Mouse (Mus musculus) c-Kit-positive CD71-positive TER-119-negative erythroid progenitor cells, embryonic 14.5 days (primary cell): Measurements from ENCODE around the gene Atcay.
"Not testable (repeated sequence)": the region's sequence is repeated elsewhere in the genome, so short reads cannot be mapped to it uniquely, and the experiment has no call there.

Source experiments
- DNase-seq: peaks from one replicate; pipeline ENCODE4 v3.0.0-alpha.2; 2013; ENCODE audit warnings: low read depth

The Atcay gene

DNA sequence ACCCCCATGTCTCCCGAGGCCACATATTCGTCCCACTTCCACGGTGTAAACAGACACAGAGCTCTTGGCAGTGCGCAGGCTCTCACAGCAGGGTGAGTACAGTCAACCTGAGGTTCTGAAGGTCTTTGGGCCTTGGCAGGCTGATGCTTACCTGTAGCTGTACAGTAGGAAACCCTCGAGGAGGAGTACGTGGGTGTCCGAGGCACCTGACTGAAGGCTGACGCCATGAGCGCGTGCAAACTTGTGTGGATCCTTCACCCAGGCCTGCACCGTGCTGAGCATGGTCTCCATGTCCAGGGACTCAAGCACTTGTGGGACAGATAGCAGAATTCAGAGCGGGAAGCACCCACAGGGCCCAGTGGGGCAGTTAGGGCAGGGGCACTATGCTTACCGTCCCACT is 30.5 kb downstream of the Atcay start:
- DNase-seq = no peak

DNA sequence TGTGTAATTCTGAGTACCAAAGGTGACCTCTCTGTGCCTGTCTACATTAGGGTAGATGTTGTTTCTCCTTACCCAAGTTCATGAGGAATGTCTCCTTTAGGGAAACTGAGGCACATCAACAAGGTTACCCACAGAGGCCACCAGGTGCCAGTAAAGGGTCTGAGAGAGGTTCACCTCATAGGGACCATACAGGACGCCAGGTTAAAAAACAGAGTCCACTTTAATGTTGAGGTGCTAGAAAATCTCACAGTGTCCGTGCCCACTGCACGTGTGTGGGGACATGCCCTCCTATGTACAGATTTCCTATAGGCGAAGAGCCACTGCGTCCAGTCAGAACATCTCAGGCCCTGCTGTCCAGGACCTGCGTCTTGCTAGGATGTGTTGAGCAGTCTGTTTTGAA is 31.6 kb downstream of the Atcay start:
- no peak for DNase-seq

DNA sequence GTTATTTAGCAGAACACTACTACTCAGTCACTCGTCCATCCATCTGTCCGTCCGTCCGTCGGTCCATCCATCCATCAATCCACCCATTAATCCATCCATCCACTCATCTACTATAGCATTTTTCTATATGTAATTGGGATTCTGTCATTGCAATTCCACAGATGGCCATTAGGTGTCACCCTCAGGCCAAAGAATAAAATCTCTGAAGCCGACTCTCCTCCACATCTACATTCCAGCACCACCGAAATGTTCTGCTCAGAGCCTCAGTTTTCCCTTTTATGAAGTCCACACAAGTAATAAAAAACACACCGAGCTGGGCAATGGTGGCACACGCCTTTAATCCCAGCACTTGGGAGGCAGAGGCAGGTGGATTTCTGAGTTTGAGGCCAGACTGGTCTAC is 32.4 kb downstream of the Atcay start:
- DNase-seq = no peak

DNA sequence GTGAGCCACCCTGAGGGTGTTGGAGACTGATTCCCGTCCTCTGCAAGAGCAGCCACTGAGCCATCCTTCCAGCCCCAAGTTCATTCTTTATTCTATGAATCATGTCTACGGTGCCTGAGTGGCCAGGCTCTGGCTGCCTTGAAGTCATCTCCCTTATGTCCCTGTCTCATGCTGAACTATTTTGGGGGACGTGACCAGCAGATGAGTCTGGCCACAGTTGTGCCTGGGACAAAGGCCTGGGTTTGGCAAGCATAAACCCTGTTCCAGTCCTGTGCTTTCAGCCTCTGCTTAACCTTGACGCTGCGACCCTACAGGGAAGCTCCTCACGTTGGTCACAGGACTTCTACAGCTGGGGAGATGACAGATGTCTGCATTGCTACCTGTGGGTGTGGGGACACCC is 33.3 kb downstream of the Atcay start:
- no peak for DNase-seq

DNA sequence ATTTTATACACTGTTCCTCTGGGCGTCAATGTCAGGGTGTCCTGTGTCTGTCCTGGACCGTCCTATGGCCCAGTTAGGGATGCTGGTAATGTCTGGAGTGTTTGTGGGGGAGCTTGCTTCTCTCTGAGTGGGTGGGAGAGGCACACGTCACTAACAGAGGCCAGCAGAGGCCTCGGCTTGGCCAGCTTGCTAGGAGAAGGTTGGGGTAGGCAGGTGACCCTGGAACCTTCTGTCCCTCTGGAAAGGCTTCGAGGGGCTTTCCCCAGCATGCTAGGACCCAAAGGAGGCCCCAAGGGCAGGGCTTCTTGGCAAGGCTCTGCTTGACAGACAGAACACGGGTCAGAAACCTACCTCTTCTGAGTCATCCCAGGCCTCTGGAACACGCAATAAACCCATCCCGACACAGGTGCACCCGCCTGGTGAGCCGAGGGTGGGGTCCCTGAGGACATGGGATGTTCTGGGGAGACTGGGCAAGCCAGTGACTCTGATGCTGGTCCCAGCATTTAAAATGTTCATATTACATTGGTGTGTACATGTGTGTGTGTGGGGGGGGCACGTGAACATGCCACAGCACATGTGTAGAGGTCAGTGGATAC is 34.1 kb downstream of the Atcay start:
- DNase-seq = no peak

DNA sequence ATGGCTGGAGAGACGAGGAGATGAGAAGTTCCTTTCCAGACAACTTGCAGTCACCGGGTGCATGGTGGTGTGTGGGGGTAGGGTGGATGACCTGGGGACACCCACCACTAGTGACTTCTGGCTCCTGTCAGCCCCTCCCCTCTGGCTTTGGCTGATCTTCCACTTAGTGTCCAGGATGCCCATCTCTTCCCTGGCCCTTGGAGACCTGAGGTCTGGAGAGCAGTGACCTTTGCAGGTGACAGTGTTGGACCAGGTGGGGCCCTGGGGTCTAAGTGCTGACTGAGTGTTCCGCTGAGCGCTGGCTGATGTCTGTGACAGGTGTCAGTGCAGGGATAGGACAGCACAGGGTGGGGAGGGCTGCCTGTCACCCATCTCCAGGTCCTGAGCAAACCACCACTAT is 35.3 kb downstream of the Atcay start:
- DNase-seq = no peak

DNA sequence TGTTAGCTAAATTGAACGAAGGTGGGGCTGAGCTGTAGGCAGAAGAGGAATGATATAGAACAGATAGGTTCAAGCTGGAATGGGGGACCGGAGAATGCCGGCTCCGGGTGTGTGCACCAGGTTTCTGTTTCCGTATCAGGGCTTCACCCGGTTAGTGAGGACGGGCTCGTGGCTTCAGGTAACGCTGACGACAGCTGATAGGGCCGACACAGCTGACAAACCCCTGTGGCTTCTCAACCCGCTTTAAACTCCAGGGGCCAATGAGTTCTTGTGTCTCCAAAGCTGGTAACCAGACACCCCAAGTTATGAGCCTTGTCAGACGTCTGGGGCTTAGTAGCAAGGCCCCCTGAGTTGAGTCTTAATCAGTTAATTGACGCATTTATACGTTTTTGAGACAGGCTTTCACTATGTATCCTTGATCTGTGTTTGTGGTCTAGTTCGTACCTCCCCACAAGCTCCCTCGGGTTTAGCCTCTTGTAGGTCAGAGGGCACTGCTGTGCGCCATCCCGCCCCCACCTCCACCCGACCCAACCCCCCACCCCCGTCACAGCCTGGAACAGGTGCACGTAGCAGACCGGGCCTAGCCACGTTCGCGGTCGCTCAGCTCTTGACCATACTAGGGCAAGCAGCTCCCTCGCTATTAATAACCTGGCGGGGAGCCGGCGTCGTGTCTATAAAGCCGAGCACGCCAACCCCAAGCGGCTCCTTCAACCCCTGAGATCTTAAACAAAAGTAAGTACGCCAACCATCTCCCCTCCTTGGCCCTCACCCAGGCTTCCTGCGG is 36.5 kb downstream of the Atcay start:
- no peak for DNase-seq

DNA sequence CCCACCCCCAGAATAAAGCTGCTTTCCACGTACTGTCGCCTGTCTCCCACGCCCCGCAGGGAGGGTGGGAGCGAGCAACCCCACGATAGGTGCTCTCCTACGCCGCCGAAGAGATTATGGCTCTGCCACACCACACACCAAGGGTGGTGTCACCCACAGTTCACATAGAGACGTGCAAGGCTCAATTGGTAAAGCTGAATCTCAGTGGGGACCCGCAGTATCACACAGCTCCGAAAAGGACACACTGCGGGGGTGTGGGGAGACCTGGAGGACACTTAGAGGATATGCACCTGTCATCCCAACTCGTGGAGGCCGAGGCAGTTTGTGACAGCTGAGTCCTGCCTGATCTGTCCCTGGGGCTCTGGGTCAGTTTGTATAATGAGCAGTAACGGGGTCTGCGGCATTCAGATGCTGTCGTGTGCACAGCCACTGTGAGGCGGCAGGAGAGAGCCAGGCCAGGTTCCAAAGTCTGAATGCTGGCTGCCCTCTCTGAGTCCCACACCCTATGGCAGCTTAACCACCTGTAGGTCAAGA is 37.6 kb downstream of the Atcay start:
- no peak for DNase-seq

DNA sequence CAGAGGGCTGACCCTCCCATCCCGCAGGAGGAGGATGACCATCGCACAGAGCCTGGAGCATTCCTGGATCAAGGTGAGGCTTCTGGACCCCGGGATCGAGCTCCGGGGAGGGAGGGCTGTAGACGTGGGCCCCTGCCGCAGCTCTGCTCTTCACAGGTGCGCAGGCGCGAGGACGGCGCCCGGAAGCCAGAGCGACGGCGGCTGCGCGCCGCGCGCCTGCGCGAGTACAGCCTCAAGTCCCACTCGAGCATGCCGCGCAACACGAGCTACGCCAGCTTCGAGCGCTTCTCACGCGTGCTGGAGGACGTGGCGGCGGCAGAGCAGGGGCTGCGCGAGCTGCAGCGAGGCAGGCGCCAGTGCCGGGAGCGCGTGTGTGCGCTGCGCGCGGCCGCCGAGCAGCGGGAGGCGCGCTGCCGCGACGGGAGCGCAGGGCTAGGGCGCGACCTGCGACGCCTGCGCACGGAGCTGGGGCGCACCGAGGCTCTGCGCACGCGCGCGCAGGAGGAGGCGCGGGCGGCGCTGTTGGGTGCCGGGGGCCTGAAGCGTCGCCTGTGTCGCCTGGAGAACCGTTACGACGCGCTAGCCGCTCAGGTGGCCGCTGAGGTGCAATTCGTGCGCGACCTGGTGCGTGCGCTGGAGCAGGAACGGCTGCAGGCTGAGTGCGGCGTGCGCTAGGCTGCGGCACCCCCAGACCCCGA is 38.2 kb downstream of the Atcay start:
- DNase-seq = peak; percentile 75

DNA sequence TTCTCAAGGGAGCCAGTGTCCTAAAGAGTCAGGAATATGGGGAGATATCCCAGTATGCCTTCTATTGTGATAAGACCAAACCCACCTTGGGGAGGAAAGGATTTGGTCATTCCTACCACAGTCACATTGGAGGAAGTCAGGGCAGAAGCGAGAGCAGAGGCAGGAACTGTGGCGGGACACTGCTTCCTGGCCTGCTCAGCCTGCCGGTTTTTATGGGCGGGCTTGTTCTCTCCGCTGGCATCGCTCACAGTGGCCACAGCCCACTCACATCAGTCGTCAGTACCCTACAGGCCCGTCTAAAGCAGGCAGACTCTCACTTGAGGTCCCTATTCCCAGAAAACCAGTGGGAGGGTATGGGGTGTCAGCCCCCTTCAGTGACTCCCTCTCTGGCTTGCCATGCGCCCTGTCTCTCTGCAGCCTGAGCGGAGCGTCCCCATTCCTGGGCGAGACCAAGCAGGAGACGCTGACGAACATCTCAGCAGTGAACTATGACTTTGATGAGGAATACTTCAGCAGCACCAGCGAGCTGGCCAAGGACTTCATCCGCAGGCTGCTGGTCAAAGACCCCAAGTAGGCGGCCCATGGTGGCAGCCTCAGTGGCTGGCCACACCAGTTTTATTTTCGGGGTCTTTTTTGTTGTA is 39.2 kb downstream of the Atcay start:
- DNase-seq = no peak

DNA sequence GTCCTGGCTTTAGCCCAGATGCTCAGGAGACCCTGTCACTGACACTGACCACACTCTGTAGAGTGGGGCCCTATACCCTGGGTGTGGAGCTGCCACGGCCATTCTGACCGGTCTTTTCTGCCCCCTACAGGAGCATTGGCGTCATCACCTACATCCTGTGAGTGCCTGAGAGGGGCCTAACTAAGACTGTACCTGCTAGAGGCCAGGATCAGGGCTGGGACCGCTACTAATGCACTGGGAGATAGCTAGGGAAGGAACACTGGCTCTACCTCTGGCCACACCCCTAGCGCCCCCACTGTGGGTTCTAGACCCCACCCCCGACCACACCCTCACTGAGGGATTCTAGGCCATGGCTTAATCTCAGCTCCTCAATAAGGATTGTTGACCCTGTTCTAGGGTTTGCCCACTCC is 39.7 kb downstream of the Atcay start:
- no peak for DNase-seq

DNA sequence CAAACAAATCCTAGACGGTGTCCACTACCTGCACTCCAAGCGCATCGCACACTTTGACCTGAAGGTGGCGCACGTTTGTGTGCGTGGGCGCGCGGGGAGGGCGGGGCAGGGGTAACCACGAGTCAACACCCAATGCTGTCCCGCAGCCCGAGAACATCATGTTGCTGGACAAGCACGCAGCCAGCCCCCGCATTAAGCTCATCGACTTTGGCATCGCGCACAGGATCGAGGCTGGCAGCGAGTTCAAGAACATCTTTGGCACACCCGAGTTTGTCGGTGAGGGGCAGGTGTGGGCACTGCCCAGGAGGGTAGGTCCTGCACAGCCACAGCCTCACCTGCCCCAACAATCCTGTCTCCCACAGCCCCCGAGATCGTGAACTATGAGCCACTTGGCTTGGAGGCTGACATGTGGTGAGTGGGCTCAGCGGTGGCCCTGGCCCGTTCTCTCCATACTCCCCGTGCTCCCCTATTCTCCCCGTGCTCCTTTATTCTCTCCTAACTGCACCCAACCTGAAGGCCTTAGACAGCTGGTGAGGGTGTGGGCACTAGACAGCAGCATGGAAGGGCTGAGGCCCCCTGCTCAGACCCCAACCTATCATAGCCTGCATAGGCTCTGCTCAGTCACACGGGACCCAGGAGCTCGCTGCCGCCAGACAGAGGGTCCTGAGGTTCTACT is 40.3 kb downstream of the Atcay start:
- DNase-seq = no peak

DNA sequence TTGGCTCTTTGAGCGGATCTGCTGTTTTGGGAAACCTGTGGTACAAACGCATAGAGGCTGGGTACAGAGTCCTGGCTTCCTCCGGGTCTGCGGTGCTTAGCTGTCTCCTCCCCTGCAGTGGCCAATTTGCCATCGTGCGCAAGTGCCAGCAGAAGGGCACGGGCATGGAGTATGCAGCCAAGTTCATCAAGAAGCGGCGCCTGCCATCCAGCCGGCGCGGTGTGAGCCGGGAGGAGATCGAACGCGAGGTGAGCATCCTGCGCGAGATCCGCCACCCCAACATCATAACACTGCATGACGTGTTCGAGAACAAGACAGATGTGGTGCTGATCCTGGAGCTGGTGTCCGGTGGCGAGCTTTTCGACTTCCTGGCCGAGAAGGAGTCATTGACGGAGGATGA is 40.8 kb downstream of the Atcay start:
- no peak for DNase-seq

DNA sequence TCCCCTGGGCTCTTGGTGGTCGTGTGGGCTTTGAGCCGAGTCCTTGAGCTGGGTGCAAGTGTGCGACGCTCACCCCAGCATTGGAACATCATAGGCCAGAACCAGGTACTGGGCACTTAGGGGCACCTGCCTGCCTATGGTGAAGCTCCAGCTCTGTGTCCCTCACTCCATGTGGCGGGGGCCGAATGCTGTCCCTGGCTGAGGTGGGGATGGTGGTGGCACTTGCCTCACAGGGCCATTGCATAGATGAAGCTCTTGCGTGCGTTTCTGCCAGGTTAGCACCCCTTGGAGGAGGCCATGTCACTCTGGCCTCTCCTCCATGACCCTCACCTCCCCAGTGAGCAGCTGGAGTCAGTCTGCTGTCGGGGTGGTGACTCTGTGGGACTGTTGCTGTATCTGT is 43.5 kb downstream of the Atcay start:
- no peak for DNase-seq

DNA sequence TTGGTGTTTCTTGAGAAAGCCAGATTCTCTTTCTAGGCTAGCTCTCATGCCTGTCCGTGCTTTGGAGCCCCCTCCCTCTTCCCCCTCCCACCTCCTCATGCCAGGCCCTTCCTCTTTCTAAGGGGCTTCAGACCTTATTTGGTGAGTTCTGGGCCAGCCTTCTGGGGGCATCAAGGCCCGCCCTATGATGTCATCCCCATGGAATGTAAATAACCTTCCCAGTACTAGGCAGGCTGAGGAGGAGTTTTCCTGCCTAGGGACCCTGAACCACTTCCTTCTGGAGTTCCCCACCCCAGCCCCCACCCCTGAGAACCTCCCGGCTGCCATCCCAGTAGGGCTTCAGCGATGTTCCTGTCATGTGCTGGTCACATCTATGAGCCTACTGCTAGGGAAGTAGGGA is 45.9 kb downstream of the Atcay start:
- no peak for DNase-seq

DNA sequence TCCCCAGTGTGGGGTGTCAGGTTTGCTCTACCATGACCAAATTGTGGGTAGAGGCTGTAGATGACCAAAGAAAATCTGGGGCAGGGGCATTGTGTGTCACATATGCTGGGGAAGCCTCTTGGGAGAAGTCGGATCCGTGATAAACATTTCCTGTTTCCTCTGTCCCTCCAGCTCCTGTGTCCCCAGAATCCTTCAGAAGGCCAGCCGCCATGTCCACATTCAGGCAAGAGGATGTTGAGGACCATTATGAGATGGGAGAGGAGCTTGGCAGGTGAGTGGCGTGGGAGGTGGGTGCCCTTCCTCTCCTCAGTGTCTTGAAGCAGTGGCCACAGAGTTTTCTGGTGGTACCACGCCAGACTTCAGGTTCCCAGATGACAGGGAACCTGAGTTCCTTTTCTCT is 46.8 kb downstream of the Atcay start, which contains the start of gene 4930442H23Rik:
Gene 4930442H23Rik, minus strand, starts transcription at position 45 of the 400 bp plus-strand sequence.
- no peak for DNase-seq

DNA sequence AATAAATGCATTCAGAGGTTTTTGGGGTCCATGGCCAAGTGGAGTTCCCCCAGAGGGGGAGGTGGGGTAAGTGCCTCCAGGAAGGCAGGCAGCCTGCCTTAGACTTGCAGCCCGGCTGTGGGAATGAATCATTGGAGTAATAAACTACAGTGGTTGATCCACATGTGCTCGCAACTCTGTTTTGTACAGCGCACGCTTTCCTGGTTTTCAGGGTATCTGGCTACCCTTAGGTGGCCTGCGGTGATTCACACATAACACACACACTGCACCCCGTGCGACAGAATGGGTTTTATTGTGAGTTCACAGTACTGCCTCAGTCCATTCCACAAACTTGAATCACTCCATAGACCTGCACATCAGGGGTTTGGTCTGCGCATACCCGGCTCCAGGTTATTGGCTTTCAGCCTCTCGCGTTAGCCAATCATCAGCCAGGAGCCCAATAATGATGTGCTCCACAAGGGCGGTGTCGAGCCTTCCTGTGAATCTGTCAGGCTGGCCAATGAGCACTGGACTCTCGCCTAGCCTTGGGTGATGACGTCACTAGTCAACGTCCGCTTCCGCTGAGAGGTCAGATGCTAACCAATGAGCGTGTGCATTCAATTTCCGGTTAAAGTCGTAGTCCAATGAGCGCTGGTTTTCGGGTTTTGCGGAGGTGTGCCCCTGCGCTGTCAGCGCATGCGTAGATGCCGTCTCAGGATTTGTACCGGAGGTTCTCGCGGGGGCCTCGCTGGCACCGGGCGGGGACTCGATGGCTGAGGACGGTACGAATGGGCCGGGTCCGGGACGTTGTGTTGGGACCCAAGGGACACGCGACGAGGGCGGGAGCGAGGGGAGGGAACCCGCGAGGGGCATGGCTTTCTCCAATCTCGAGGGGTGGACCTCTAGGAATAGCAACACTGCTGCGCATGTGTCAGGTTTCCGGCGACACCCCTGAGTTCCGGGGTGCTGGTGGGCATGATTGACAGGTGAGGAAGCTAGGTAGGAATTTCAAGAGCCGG is 48.0 kb downstream of the Atcay start, which contains the start of gene Dapk3:
Gene Dapk3, plus strand, starts transcription at position 670 of the 998 bp plus-strand sequence.
- peak; percentile 99 for DNase-seq

DNA sequence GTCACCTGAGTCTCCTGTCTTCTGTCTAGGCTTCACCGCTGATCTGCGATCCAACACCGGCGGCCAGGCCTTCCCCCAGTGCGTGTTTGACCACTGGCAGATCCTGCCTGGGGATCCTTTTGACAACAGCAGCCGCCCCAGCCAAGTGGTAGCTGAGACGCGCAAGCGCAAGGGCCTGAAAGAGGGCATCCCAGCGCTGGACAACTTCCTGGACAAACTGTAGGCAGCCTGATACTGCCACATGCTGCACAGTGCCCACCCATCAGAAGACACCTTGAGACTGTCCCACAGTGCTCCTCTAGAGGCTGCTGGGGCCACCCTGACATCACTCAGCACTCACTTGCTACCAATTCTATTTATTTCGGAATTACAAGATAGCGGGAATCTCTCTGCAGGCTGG is 48.8 kb downstream of the Atcay start:
- DNase-seq = not testable (repeated sequence)

DNA sequence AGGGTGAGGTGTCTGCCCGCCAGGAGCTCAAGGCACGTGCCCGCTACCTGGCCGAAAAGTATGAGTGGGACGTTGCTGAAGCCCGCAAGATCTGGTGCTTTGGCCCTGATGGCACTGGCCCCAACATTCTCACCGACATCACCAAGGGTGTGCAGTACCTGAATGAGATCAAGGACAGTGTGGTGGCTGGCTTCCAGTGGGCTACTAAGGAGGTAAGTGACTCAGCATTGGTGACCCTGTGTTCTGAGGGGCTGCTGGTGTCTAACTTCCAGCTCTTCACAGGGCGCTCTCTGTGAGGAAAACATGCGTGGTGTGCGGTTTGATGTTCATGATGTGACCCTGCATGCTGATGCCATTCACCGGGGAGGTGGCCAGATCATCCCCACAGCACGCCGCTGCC is 49.7 kb downstream of the Atcay start:
- no peak for DNase-seq
